Mouse (Mus musculus) intestine, embryonic 14.5 days (tissue): Measurements from ENCODE around the gene Myh10. TPM values are rescaled to one million over a fixed set of nuclear protein-coding genes. Genes with fewer than 3 reads are reported as not detected.

Source experiments
- ATAC-seq: fragments of 200-750 bp; cut with Nextera tagmentation; replicated peaks from 2 replicates; pipeline ENCODE4 v1.8.0; 2017; ENCODE audit warnings: low read depth, moderate number of reproducible peaks, moderate TSS enrichment, moderate library complexity; ENCODE audit not compliant: low FRiP score, low TSS enrichment
- DNase-seq: peaks from one replicate; pipeline ENCODE4 v3.0.0-alpha.2; 2018; ENCODE audit warnings: low spot score
- H3K27ac ChIP-seq: fragments of 300-500 bp; sonication (generic); 2 replicates; pipeline ENCODE4 v1.5.1; 2014; ENCODE audit warnings: low read depth, mild to moderate bottlenecking, control low read depth
- H3K27me3 ChIP-seq: fragments of 300-500 bp; sonication (generic); replicated peaks from 2 replicates; pipeline ENCODE4 v1.6.1; 2014; ENCODE audit warnings: low read length, control low read depth; ENCODE audit not compliant: control insufficient read depth, insufficient read depth
- H3K36me3 ChIP-seq: fragments of 300-500 bp; sonication (generic); 2 replicates; pipeline ENCODE4 v1.6.1; 2014; ENCODE audit warnings: low read length, control low read depth; ENCODE audit not compliant: control insufficient read depth, insufficient read depth
- H3K4me1 ChIP-seq: fragments of 300-500 bp; sonication (generic); replicated peaks from 2 replicates; pipeline ENCODE4 v1.6.1; 2014; ENCODE audit warnings: low read length, control low read depth, mixed read lengths; ENCODE audit not compliant: control insufficient read depth, insufficient read depth
- H3K4me2 ChIP-seq: fragments of 300-500 bp; sonication (generic); 2 replicates; pipeline ENCODE4 v1.6.1; 2014; ENCODE audit warnings: low read length
- H3K4me3 ChIP-seq: fragments of 300-500 bp; sonication (generic); 2 replicates; pipeline ENCODE4 v1.5.1; 2014; ENCODE audit warnings: low read depth, low read length, control low read depth, mixed read lengths
- H3K9ac ChIP-seq: fragments of 300-500 bp; sonication (generic); 2 replicates; pipeline ENCODE4 v1.6.1; 2014; ENCODE audit warnings: mild to moderate bottlenecking, low read length
- H3K9me3 ChIP-seq: fragments of 300-500 bp; sonication (generic); 2 replicates; pipeline ENCODE4 v1.6.1; 2016; ENCODE audit warnings: low read length, control low read depth; ENCODE audit not compliant: control insufficient read depth
- WGBS: fragments of 180-500 bp; shearing (Covaris S2); extraction: QIAGEN DNeasy Blood & Tissue Kit; methylation state at CpG from one replicate; pipeline ENCODE4 v1.1.7; 2014; 5-methylcytosine and 5-hydroxymethylcytosine counted together
- polyA plus RNA-seq: library from polyadenylated mRNA; unstranded; fragments of >200 nt; fragmentation: Nextera tagmentation; extraction: Ambion mirVana; gene quantifications from 2 replicates; pipeline ENCODE4 v1.2.1, GENCODE M21; 2014

Myh10 gene
- polyA plus RNA-seq, 1 experiment from 2014 or later: 108 TPM

DNA sequence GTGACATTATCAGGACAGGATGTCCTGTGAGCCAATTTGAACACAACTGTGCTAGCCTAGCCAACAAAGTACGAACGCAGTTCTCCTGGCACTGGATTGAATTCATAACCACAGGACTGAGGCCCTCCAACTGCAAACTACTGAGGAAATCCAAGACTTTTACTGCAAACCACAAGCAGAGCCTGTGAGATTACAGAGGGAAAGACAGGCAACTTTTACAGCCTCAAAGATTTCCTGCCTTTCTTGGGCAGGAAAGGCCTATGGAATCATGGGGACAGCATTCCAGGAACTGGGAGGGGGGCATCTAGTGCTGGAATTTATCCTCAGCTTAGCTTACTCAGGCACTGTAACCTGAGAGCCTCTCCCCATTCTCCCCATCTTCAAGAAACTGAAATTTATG lies 26.0 kb upstream of the Myh10 start:
- Histone ChIP-seq H3K4me3 (no peak overlapping the region), H3K4me2 (no peak overlapping the region), H3K27ac (peak overlapping the region; percentile 57), H3K36me3 (no peaks in the 10 kb centered on the region), H3K27me3 (no peaks in the 10 kb centered on the region), H3K9ac (no peak overlapping the region), H3K4me1 (peaks cover 11% of the 10 kb centered on the region), H3K9me3 (no peaks in the 10 kb centered on the region; the same call in 1 of the 2 replicates)
- DNase-seq (no peak), ATAC-seq (no peak)
- WGBS: 59% methylated on average over 2 of the region's 2 CpGs

DNA sequence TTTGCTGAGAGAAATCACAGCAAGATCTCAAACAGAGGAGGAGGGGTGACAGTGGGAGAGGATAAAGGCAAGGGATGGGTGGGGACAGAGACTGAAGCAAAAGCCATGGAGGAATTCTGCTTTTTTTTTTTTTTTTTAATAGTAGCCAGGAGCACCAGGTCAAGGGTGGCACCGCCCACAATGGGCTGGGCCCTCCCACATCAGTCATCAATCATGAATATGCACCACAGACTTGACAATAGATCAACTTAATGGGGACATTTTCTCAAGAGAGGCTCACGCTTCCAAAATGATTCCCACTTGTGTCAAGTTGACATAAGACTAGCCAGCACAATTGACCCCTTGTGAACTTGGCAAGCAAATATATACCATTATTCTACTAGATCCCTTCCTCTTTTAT lies 25.1 kb upstream of the Myh10 start:
- DNase-seq (no peak), ATAC-seq (no peak)
- H3K36me3 ChIP-seq: no peaks in the 10 kb centered on the region
- H3K4me3 ChIP-seq: no peak overlapping the region
- H3K4me2 ChIP-seq: no peak overlapping the region
- H3K27ac ChIP-seq: no peak overlapping the region
- H3K27me3 ChIP-seq: no peaks in the 10 kb centered on the region
- no peaks in the 10 kb centered on the region; the same call in 1 of the 2 replicates for H3K9me3 ChIP-seq
- H3K4me1 ChIP-seq: peaks cover 11% of the 10 kb centered on the region
- H3K9ac ChIP-seq: no peak overlapping the region
- WGBS: 38% methylated on average over 2 of the region's 2 CpGs

DNA sequence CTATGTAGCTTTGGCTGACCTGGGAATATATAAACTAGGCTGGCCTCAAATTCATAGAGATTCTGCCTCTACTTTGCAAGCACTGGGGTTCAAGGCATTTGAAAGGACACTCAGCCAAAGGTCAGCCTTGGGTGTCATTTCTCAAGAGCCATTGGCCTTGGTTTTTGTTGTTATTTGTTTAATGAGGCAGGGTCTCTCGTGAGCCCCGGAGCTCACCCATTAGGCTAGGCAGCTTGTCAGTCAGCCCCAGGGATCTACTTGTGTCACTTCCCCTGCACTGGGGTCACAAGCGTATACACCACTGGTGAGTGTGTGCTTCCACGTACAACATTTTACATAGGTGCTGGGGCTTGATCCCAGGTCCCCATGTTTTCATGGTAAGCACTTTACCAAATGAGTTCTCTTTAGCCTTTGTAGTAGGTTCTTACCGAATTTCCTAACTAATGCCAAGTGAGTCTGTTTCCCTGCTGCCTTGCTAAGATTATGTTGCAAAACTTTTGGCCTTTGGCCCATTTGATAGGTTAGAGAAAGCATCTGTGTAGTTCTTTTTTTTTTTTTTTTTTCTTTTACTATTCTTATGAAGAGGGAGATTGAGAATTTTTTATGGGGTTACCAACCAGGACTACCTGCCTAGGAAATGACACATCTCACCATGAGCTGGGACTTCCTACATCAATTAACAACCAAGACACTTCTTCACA lies 18.9 kb upstream of the Myh10 start:
- ATAC-seq (no peak), DNase-seq (no peak)
- peaks cover 12% of the 10 kb centered on the region; the same call in 1 of the 2 replicates for H3K4me1 ChIP-seq
- H3K36me3 ChIP-seq: no peaks in the 10 kb centered on the region
- no peaks in the 10 kb centered on the region for H3K27me3 ChIP-seq
- no peak overlapping the region for H3K9ac ChIP-seq
- WGBS: 73% methylated on average over 5 of the region's 5 CpGs
- H3K4me3 ChIP-seq: no peak overlapping the region
- H3K4me2 ChIP-seq: no peak overlapping the region
- H3K27ac ChIP-seq: no peak overlapping the region
- H3K9me3 ChIP-seq: no peaks in the 10 kb centered on the region; the same call in 1 of the 2 replicates

DNA sequence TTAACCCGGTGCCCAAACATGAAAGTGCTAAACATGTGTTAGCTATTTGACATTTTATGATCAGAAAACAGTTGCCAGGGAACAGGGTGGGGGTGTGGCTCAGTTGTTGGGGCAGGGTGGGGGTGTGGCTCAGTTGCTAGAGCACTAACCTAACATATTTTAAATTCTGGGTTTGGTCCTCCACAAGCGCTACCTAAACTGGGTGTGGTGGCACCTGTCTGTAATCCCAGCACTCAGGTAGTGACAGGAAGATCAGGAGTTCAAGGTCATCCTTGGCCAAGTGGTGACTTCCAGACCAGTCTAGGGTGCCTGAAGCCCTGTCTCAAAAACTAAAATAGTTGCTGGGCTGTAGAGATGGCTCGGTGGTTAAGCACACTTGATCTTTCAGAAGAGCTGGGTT lies 17.3 kb upstream of the Myh10 start:
- Histone ChIP-seq H3K4me3 (no peak overlapping the region), H3K36me3 (no peaks in the 10 kb centered on the region), H3K27ac (no peak overlapping the region), H3K4me2 (no peak overlapping the region), H3K9ac (no peak overlapping the region), H3K9me3 (no peaks in the 10 kb centered on the region), H3K4me1 (peaks cover 12% of the 10 kb centered on the region; the same call in 1 of the 2 replicates), H3K27me3 (no peaks in the 10 kb centered on the region)
- 80% methylated on average over 3 of the region's 3 CpGs for WGBS
- DNase-seq: no peak
- no peak for ATAC-seq

DNA sequence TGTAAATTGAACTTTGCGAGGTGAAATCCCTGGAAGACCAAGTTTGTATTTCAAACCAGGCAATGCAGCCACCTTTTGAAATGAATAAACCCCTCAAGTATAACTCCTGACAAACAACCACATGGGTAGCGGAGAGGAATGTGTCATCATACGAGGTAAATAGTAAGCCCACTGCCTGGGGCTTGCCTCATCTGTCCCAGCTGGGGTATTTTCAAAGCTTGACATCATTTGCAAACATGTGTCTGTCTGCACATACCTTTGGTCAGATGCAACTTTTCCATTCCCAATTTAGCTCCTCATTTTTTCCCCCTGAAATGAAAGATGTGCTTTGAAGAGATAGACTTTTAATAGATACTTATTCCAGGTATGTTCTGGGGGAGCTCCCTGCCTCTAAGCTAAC lies 16.7 kb upstream of the Myh10 start:
- Histone ChIP-seq H3K4me3 (no peak overlapping the region), H3K4me2 (no peak overlapping the region), H3K9me3 (no peaks in the 10 kb centered on the region), H3K4me1 (peaks cover 12% of the 10 kb centered on the region; the same call in 1 of the 2 replicates), H3K9ac (no peak overlapping the region), H3K27ac (no peak overlapping the region; the same call in 1 of the 2 replicates), H3K27me3 (no peaks in the 10 kb centered on the region), H3K36me3 (no peaks in the 10 kb centered on the region)
- ATAC-seq (no peak), DNase-seq (no peak)
- 58% methylated on average over 3 of the region's 3 CpGs for WGBS

DNA sequence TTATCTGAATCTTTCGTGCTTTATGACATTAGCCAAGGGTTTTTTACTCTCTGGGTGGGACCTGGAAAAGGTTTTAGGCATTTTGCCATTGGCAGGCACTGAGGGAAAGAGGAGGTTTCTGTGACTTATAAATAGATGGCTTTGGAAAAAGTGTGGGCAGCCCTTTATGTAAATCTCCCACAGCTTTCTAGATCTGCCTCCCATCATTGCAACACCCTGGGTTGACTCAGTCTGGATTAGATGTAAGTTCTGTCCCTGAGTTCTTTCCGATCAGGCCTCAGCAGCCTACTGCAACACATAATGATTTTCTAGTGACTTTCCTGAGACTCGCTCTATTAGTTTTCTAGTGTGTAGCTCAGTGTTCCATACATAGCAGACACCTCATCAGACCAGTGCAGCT lies 16.1 kb upstream of the Myh10 start:
- ATAC-seq (no peak), DNase-seq (no peak)
- 56% methylated on average over 3 of the region's 3 CpGs for WGBS
- no peaks in the 10 kb centered on the region for H3K27me3 ChIP-seq
- H3K4me1 ChIP-seq: peaks cover 12% of the 10 kb centered on the region; the same call in 1 of the 2 replicates
- H3K9ac ChIP-seq: no peak overlapping the region
- no peak overlapping the region; the same call in 1 of the 2 replicates for H3K27ac ChIP-seq
- no peaks in the 10 kb centered on the region for H3K36me3 ChIP-seq
- H3K9me3 ChIP-seq: no peaks in the 10 kb centered on the region
- no peak overlapping the region for H3K4me3 ChIP-seq
- no peak overlapping the region for H3K4me2 ChIP-seq

DNA sequence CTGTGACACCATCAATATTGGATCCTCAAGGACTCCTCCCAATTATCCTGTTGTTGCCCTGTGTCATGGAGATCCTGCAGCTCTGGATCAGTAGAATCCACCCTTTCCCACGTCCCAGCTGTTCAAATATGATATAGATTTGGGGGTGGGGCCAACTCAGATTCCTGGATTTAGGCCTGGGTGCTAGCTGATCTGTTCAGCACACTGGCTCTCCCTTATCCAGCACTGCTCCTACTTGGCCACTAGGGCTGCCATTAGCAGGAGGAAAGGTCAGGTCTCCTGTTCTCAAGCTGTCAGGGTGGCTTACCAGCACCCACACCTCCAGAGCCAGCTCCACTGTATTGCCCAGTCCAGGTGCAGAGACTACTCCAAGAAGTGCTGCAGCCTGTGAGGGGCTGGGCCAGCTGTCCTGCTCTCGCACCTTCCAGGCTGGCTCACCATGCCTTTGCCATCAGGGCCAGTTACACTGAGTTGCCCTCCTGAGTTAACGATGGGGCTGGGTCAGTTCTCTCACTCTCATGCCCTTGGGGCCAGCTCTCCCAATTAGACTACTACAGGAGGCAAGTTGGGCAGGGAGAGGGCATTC lies 10.0 kb upstream of the Myh10 start:
- Histone ChIP-seq H3K4me1 (no peaks in the 10 kb centered on the region), H3K4me3 (no peak overlapping the region), H3K36me3 (no peaks in the 10 kb centered on the region), H3K27me3 (no peaks in the 10 kb centered on the region), H3K9ac (no peak overlapping the region), H3K27ac (no peak overlapping the region), H3K4me2 (no peak overlapping the region), H3K9me3 (no peaks in the 10 kb centered on the region)
- WGBS: 73% methylated on average over 3 of the region's 3 CpGs
- no peak for DNase-seq
- ATAC-seq: no peak

DNA sequence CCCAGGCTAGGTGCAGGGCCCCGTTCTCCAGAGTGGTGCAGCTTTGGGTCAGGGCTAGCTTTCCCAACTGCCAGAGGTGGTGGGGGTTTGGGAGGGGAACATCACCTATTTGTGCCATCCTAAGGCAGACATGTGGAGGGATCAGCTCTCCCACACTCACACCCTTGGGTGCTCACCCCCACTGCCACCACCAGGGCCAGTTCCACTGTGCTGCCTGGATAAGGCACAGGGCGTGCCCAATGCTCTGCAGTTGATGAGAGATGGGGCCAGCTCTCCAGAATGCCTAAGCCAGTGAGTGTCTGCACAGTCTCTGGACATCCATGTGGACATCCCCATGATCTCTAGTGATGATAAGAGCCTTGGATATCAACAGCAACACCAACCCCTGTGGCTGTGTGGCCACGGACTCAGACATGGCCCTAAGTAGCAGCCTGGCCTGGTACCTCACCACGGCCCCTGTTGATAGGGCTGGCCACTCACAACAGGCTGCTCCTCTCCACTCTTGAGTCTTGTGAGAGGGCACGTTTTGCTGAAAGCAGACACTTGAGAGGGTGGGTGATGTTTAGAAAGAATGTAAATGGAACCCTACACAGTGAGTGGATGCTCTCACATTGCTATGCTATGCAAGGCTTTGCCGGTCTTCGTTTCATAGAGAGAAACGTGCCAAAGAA lies 9.1 kb upstream of the Myh10 start:
- ATAC-seq: no peak; the same call in 1 of the 2 replicates
- no peaks in the 10 kb centered on the region for H3K36me3 ChIP-seq
- H3K4me3 ChIP-seq: no peak overlapping the region
- no peaks in the 10 kb centered on the region for H3K4me1 ChIP-seq
- no peaks in the 10 kb centered on the region for H3K27me3 ChIP-seq
- H3K9me3 ChIP-seq: no peaks in the 10 kb centered on the region
- no peak overlapping the region for H3K9ac ChIP-seq
- DNase-seq: no peak
- 75% methylated on average over 8 of the region's 8 CpGs for WGBS
- H3K4me2 ChIP-seq: no peak overlapping the region
- H3K27ac ChIP-seq: no peak overlapping the region
